Mouse (Mus musculus) large intestine, adult 2 months (tissue): ENCODE results near the gene Qpctl. TPM values are rescaled to one million over a fixed set of nuclear protein-coding genes. Genes with fewer than 3 reads are reported as not detected.

ENCODE experiments used
- DNase-seq: peaks from one replicate; pipeline ENCODE4 v3.0.0-alpha.2; 2012; ENCODE audit warnings: low read depth, low spot score
- WGBS: fragments of 180-500 bp; shearing (Covaris S2); methylation state at CpG from one replicate; pipeline ENCODE4 v1.1.7; 2018; 5-methylcytosine and 5-hydroxymethylcytosine counted together
- polyA plus RNA-seq: library from polyadenylated mRNA; depleted of rRNA; stranded (reverse); fragments of >200 nt; gene quantifications from 2 replicates; pipeline ENCODE4 v1.2.3, GENCODE M21; 2012; rRNA removed

Gene Qpctl
- 7.7 and 9.8 TPM in 2 replicates for polyA plus RNA-seq

DNA sequence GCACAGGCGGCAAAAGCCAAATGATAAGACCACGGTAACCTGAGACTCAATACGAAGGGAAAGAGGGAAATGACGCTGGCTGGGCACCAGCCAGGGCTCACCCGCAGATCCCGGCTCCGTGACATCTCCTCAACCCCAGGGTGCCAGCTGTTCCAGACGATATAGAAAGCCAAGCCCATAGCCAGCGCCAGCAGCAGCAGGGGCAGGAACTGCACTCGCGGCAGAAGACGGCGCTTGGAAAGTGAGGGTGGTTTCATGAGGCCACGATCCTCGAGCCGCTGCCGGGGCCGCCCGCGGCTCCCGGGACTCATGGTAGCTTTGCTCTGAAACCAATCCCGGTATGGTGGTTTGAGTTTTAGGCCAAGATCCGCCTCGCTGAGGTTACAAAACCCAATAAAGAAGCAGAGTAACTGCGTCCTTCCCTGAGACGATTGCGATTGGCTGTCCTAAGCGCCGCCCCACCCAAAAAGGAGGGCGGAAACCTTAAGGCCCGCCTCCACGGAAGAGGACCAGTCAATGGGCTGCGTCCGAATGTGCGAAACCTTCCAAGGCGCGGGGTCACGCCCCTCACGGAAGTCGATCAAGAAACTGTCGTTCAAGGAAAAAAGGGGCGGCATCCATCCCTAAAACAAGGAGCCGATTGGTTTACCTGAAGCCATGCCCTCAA, at the start of gene Qpctl:
Qpctl (minus strand) TSS at position 417 of the 667 bp plus-strand sequence.
- peak; percentile 98 for DNase-seq
- WGBS: under 1% methylated on average over 43 of the region's 43 CpGs

- DNase-seq: no peak
Measured at GRCm38 (mm10) chr7:19197985-19198384, 48.9 kb upstream of the Qpctl start.

GRCm38 (mm10) chr7:19196676-19197075, 47.6 kb upstream of the Qpctl start:
- no peak for DNase-seq
- 59% methylated on average over 6 of the region's 6 CpGs for WGBS

More at GRCm38 (mm10) chr7:19197985-19198384, 48.9 kb upstream of the Qpctl start:
- 37% methylated on average over 2 of the region's 2 CpGs for WGBS

DNA sequence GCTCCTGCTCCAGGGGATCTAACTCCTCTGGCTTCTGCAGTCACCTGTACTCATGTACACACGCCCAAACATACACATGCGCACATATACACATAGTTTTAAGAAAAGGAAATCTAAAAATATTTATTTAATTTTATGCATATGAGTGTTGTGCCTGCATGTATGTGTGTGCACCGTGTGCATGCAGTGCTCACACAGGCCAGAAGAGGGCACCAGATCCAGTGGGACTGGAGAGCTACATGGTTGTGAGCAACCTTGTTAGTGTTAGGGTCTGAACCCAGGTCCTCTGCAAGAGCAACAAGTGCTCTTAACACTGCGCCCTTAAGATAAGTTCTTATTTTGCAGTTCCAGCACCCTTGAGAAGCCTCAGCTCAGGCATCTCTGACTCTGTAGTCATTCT, 45.6 kb upstream of the Qpctl start:
- DNase-seq: no peak
- WGBS: 99% methylated on average over 4 of the region's 4 CpGs

DNA sequence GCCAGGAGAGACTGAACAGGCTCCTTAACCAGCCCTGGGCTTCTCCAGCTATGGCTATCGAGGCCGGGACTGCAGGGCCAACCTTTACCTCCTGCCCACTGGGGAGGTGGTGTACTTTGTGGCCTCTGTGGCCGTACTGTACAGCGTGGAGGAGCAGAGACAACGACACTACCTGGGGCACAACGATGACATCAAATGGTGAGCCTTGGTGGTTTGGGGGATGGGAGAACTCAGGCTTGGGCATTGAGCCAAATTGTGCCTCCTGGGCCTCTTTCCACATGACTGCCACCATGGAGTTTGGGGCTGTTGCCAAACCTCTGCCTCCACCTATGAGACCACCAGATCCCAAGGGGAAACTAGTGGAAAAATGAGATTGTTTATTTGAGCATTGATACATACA, 35.7 kb upstream of the Qpctl start:
- DNase-seq: no peak
- 70% methylated on average over 6 of the region's 6 CpGs for WGBS

- WGBS: 77% methylated on average over 2 of the region's 2 CpGs
- no peak for DNase-seq
Measured at GRCm38 (mm10) chr7:19184250-19184649, 35.2 kb upstream of the Qpctl start.

DNA sequence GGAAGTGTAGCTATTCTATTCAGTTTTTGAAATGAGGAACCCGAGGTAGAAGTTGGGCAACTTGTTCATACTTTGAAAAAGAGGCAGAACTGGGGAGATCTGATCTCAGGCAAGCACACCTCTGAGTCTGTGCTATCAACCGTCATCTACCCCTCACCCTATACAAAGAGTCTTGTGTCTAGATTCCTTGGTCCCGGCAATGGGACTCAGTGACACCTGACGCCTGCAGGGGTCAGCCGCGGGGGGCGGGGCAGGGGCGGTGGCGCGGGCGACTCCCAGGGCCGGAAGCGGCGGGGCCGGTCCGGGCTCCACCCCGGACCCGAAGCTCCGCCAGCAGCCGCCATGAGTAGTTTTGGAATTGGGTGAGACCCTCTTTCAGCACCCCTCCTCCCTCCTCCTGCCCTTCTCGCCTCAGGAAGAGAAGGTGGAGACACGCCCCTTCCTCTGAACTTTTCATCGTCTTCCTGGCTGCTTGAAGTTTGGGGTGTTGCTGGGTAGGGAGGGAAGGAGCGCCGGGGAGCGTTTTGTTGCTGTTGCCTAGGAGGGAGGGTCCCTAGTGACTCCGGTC, 31.9 kb upstream of the Qpctl start:
- under 1% methylated on average over 27 of the region's 27 CpGs for WGBS
- no peak for DNase-seq

GRCm38 (mm10) chr7:19179936-19180335, 30.8 kb upstream of the Qpctl start:
- WGBS: 30% methylated on average over 6 of the region's 6 CpGs
- DNase-seq: no peak

- DNase-seq: no peak
- WGBS: 3% methylated on average over 30 of the region's 32 CpGs
Measured at GRCm38 (mm10) chr7:19179173-19179572, 30.1 kb upstream of the Qpctl start.

DNA sequence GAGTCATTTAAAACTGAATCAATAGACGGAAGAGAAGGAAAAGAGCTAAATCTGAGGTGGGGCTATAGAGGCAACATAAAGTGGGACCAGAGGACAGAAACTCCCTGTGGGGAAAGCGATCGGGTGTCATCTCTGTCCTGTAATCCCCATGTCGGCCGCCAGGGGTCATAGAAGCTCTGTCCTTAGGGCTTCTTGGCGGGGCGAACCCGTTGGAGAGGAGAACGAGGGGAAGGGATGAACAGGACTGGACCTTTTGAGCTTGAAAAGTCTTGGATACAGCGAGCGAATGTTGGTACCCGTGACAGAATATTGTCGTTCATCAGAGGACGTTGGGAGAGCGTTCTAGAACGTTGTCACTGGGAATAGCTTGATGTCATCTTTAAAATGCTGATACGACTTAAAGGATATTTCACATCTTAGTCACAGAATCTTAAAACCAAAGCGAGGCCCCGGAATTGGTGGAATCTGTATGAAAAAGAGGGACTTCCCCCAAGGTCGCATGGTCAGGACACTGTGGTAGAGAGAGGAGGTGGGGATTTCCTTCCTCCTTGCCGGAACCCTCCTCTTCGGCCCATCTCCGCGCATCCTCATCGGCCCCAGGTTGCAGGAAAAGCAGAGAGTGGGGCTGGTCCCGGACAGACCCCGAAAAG, 29.5 kb upstream of the Qpctl start:
- 9% methylated on average over 27 of the region's 27 CpGs for WGBS
- no peak for DNase-seq

DNA sequence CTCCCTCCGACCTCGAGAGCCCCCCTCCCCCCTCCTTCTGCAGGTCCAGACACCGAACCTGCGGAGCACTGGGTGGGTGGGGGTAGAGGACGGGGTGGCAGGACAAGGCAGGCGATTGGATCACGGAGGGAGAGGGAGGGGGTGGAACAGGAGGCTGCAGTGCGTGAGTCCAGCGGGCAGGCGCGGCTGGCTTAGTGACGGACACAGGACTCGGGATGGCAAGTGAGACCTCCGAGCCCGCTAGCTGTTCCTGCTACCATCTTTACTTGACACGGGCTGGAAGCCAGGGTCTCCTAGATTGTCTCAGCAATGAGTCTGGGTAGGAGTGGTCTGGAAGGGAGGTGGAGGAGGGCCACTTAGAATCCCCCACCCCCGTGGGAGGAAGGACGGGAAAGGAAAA, 28.9 kb upstream of the Qpctl start:
- DNase-seq: no peak
- 22% methylated on average over 18 of the region's 18 CpGs for WGBS

- WGBS: 71% methylated on average over 7 of the region's 7 CpGs
- no peak for DNase-seq
Measured at GRCm38 (mm10) chr7:19177216-19177615, 28.1 kb upstream of the Qpctl start.

GRCm38 (mm10) chr7:19176516-19176947, 27.4 kb upstream of the Qpctl start:
- DNase-seq: no peak
- WGBS: 17% methylated on average over 21 of the region's 21 CpGs

GRCm38 (mm10) chr7:19175708-19176515, 26.8 kb upstream of the Qpctl start, which contains the start of gene Eml2:
Gene Eml2, plus strand, starts transcription at chr7:19176421.
- DNase-seq: no peak
- whole genome bisulfite sequencing: 4% methylated on average over 30 of the region's 30 CpGs

GRCm38 (mm10) chr7:19172874-19173273, 23.8 kb upstream of the Qpctl start:
- WGBS: 3% methylated on average over 17 of the region's 17 CpGs
- DNase-seq: no peak

DNA sequence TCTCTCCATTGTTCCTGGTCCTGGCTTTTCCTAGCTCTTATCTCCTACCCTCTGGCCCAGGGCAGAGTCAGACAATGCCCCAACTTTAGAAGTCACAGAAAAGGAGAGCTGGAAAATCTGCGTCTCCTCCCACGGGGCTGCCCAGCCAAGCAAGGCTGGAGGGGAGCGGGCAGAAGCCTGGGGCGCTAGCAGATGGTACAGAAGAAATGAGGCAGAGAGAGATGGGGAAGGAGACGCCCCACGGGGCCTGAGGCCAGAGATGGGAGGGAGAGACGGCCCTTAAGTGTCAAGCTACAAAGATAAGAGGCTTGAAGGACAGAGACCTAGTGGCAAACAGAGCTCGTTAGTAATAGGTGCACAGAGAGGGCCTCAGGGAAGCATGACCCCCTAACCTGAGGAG, 22.7 kb upstream of the Qpctl start:
- DNase-seq: no peak
- 70% methylated on average over 8 of the region's 8 CpGs for WGBS

DNA sequence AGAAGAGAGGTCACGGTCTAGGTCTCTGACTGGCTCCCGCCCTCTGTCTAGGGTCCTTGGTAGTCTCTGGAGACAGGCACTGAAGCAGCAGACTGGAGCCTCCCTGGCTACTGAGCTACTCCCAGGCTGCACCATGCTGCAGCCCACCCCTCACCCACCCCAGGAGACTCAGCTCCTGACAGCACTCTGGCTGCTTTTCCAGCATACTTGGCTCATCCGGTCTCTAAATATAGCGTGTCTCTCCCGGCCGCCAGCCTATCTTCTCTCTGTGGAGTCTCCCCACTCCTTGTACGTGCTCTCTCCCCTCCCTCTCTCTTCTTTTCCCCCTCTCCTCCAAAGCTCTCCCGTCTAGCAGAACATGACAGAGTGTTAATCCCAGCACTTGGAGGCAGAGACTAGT, 21.1 kb upstream of the Qpctl start:
- WGBS: 48% methylated on average over 8 of the region's 8 CpGs
- DNase-seq: no peak

GRCm38 (mm10) chr7:19169506-19169905, 20.4 kb upstream of the Qpctl start:
- 59% methylated on average over 10 of the region's 10 CpGs for WGBS
- DNase-seq: no peak

DNA sequence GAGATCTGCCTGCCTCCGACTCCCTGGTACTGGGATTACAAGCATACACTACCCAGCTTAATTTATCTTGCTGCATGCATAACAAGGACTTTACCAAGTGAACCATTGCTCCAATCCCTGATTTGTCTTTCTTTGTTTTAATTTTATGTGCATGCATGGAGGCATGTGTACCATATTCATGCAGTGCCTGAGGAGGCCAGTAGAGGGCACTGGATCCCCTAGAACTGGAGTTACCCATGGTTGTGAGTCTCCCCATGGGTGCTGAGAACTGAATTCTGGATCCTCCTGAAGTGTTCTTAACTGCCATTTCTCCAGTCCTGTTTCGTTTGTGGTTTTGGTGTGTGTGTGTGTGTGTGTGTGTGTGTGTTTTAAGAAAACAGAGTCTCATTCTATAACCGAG, 17.9 kb upstream of the Qpctl start:
- WGBS: 86% methylated on average over 3 of the region's 3 CpGs
- DNase-seq: no peak
